Mouse (Mus musculus): ENCODE data around the gene Mrpl12.
A peak's percentile ranks its signal among the peaks of the same experiment; 100 is the strongest.
"Not testable (repeated sequence)": the region's sequence is repeated elsewhere in the genome, so short reads cannot be mapped to it uniquely, and the experiment has no call there.

The Mrpl12 gene

GRCm38 (mm10) chr11:120509940-120510339, 25.5 kb downstream of the Mrpl12 start:
- DNase-seq = no peak

GRCm38 (mm10) chr11:120510375-120511030, 26.1 kb downstream of the Mrpl12 start:
- no peak for DNase-seq

GRCm38 (mm10) chr11:120512790-120513453, 28.5 kb downstream of the Mrpl12 start:
- DNase-seq = peak in 1 of 2 experiments; percentile 48

- DNase-seq = not testable (repeated sequence)
These were observed 29.8 kb downstream of the Mrpl12 start for GRCm38 (mm10) chr11:120514262-120514661.

- DNase-seq = peak; percentile 89 to 95
These were observed 31.2 kb downstream of the Mrpl12 start for GRCm38 (mm10) chr11:120515611-120516010.

- no peak for DNase-seq
These were observed 32.7 kb downstream of the Mrpl12 start for GRCm38 (mm10) chr11:120517147-120517546.

- no peak for DNase-seq
These were observed 33.6 kb downstream of the Mrpl12 start for GRCm38 (mm10) chr11:120518027-120518426.

GRCm38 (mm10) chr11:120518558-120518957, 34.1 kb downstream of the Mrpl12 start:
- no peak for DNase-seq

- DNase-seq = peak; percentile 62 to 70
These were observed 35.3 kb downstream of the Mrpl12 start for GRCm38 (mm10) chr11:120519738-120520137.

GRCm38 (mm10) chr11:120520498-120520897, 36.1 kb downstream of the Mrpl12 start:
- no peak for DNase-seq

- no peak for DNase-seq
These were observed 36.6 kb downstream of the Mrpl12 start for GRCm38 (mm10) chr11:120520967-120521540.

- no peak for DNase-seq
These were observed 38.2 kb downstream of the Mrpl12 start for GRCm38 (mm10) chr11:120522581-120522980.

- DNase-seq = no peak
These were observed 41.5 kb downstream of the Mrpl12 start for GRCm38 (mm10) chr11:120525959-120526358.

GRCm38 (mm10) chr11:120527690-120528354, 43.4 kb downstream of the Mrpl12 start:
- no peak for DNase-seq

- peak in 1 of 2 experiments; percentile 57 for DNase-seq
These were observed 44.5 kb downstream of the Mrpl12 start for GRCm38 (mm10) chr11:120528903-120529302.

GRCm38 (mm10) chr11:120530085-120530964, 45.9 kb downstream of the Mrpl12 start, which contains the start of gene Gcgr:
Gcgr (plus strand) TSS chr11:120530699.
- peak in 1 of 2 experiments; percentile 55 for DNase-seq

- peak; percentile 51 to 56 for DNase-seq
These were observed 47.2 kb downstream of the Mrpl12 start for GRCm38 (mm10) chr11:120531646-120532045.

- no peak for DNase-seq
These were observed 49.7 kb downstream of the Mrpl12 start for GRCm38 (mm10) chr11:120534093-120534492.

- DNase-seq = no peak
These were observed 50.7 kb downstream of the Mrpl12 start for GRCm38 (mm10) chr11:120535145-120535544.

GRCm38 (mm10) chr11:120535804-120536203, 51.4 kb downstream of the Mrpl12 start:
- no peak for DNase-seq

GRCm38 (mm10) chr11:120538485-120538884, 54.1 kb downstream of the Mrpl12 start:
- DNase-seq = peak; percentile 88 to 91

Data from kidney, postnatal 36 days (tissue).